Mouse (Mus musculus): ENCODE data around the gene Pkd2l1.

DNA sequence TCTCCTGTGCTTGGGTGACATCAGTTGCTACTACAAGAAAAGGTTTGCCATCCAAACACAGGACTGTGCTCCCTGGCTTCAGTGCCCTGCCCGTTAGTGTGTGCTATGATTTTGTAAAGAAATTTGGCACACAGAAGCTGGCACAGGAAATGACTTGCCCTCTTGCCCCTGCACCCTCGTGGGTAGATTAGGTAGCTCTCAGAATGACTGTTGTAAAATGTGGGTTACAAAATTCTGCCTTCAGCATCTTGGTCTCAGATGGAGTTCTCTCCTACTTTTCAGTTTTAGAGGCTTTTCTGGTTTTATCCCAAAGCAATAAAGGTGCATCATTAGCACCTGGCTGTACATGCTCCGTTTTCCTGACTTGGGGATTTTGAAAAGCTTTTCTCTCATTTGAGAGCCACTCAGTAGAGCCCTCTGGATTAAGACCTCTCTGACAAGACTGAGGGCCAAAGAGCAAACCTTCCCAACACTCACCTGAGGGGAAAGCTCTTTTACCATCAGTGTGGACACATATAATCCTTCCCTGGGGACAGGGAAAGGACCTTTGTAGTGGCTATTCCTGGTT is 25.8 kb upstream of the Pkd2l1 start:
- TF ChIP-seq CTCF (IDR thresholded peaks at IDR 0.05; ENCODE audit: control insufficient read depth, insufficient read depth, insufficient read length) (no peak), MYOG (IDR thresholded peaks at IDR 0.05; ENCODE audit: control insufficient read depth, extremely low read depth, insufficient read length) (no peak)
